Mouse (Mus musculus): ENCODE data around the gene Nrsn2. TPM values are rescaled to one million over a fixed set of nuclear protein-coding genes. Genes with fewer than 3 reads are reported as not detected.

Nrsn2 gene
- polyA plus RNA-seq (2016; fragmentation: Nextera tagmentation; extraction: Ambion mirVana): 1.3 and 3.7 TPM in 2 replicates

- peaks cover 26% of the 10 kb centered on the region for H3K4me1 ChIP-seq
- no peaks in the 10 kb centered on the region for H3K36me3 ChIP-seq
- H3K4me3 ChIP-seq: peak within 1 kb of the TSS; percentile 44
- peak within 1 kb of the TSS; percentile 74 for H3K27ac ChIP-seq (replicated peaks)
- peaks cover 46% of the 10 kb centered on the region for H3K27me3 ChIP-seq (ENCODE audit: low read depth, poor library complexity, severe bottlenecking)
- peak; percentile 44 for DNase-seq (ENCODE audit: low spot score)
- 3% methylated on average over 16 of the region's 16 CpGs for WGBS
- no peaks in the 10 kb centered on the region for H3K9me3 ChIP-seq (replicated peaks)
Observed at GRCm38 (mm10) chr2:152376345-152376741, at the start of gene Nrsn2. Nrsn2 (minus strand) TSS chr2:152376638.

GRCm38 (mm10) chr2:152415786-152416185, 39.3 kb upstream of the Nrsn2 start:
- peaks cover 34% of the 10 kb centered on the region for H3K4me1 ChIP-seq
- no peak for DNase-seq (ENCODE audit: low spot score)
- no peaks in the 10 kb centered on the region for H3K27me3 ChIP-seq (ENCODE audit: low read depth, poor library complexity, severe bottlenecking)
- WGBS: 97% methylated on average over 3 of the region's 3 CpGs
- H3K36me3 ChIP-seq: peaks cover 8% of the 10 kb centered on the region; the same call in 1 of the 2 replicates
- H3K27ac ChIP-seq (replicated peaks): peak overlapping the region; percentile 98; the same call in 1 of the 2 replicates
- H3K9me3 ChIP-seq (replicated peaks): peaks cover 7% of the 10 kb centered on the region; the same call in 1 of the 2 replicates
- H3K4me3 ChIP-seq: peak overlapping the region; percentile 84

GRCm38 (mm10) chr2:152415287-152415686, 38.8 kb upstream of the Nrsn2 start, which contains the start of gene 6820408C15Rik:
6820408C15Rik (plus strand) TSS chr2:152415587.
- peaks cover 7% of the 10 kb centered on the region; the same call in 1 of the 2 replicates for H3K9me3 ChIP-seq (replicated peaks)
- no peaks in the 10 kb centered on the region for H3K27me3 ChIP-seq (ENCODE audit: low read depth, poor library complexity, severe bottlenecking)
- peaks cover 39% of the 10 kb centered on the region for H3K4me1 ChIP-seq
- H3K4me3 ChIP-seq: peak within 1 kb of the TSS; percentile 84
- H3K36me3 ChIP-seq: peaks cover 8% of the 10 kb centered on the region; the same call in 1 of the 2 replicates
- H3K27ac ChIP-seq (replicated peaks): peak within 1 kb of the TSS; percentile 98
- DNase-seq (ENCODE audit: low spot score): no peak
- WGBS: 33% methylated on average over 4 of the region's 4 CpGs

GRCm38 (mm10) chr2:152414591-152415165, 38.2 kb upstream of the Nrsn2 start, which contains the start of gene Zcchc3:
Zcchc3 (minus strand) TSS chr2:152415027.
- H3K36me3 ChIP-seq: peaks cover 8% of the 10 kb centered on the region; the same call in 1 of the 2 replicates
- peak within 1 kb of the TSS; percentile 84 for H3K4me3 ChIP-seq
- DNase-seq (ENCODE audit: low spot score): peak; percentile 93
- H3K9me3 ChIP-seq (replicated peaks): peaks cover 7% of the 10 kb centered on the region; the same call in 1 of the 2 replicates
- no peaks in the 10 kb centered on the region for H3K27me3 ChIP-seq (ENCODE audit: low read depth, poor library complexity, severe bottlenecking)
- H3K27ac ChIP-seq (replicated peaks): peak within 1 kb of the TSS; percentile 98
- under 1% methylated on average over 65 of the region's 65 CpGs for WGBS
- H3K4me1 ChIP-seq: peaks cover 45% of the 10 kb centered on the region

- peak; percentile 70 for DNase-seq (ENCODE audit: low spot score)
- Histone ChIP-seq H3K9me3 (replicated peaks) (peaks cover 7% of the 10 kb centered on the region; the same call in 1 of the 2 replicates), H3K4me1 (peaks cover 51% of the 10 kb centered on the region), H3K4me3 (peak overlapping the region; percentile 84), H3K36me3 (peaks cover 8% of the 10 kb centered on the region; the same call in 1 of the 2 replicates), H3K27ac (replicated peaks) (peak overlapping the region; percentile 98), H3K27me3 (ENCODE audit: low read depth, poor library complexity, severe bottlenecking) (no peaks in the 10 kb centered on the region)
- under 1% methylated on average over 84 of the region's 86 CpGs for WGBS
Observed at GRCm38 (mm10) chr2:152413765-152414584, 37.5 kb upstream of the Nrsn2 start.

GRCm38 (mm10) chr2:152413158-152413764, 36.8 kb upstream of the Nrsn2 start:
- Histone ChIP-seq H3K4me3 (peak overlapping the region; percentile 84), H3K4me1 (peaks cover 51% of the 10 kb centered on the region), H3K27me3 (ENCODE audit: low read depth, poor library complexity, severe bottlenecking) (no peaks in the 10 kb centered on the region), H3K36me3 (peaks cover 8% of the 10 kb centered on the region; the same call in 1 of the 2 replicates), H3K27ac (replicated peaks) (peak overlapping the region; percentile 98), H3K9me3 (replicated peaks) (peaks cover 7% of the 10 kb centered on the region; the same call in 1 of the 2 replicates)
- under 1% methylated on average over 21 of the region's 21 CpGs for WGBS
- DNase-seq (ENCODE audit: low spot score): no peak

GRCm38 (mm10) chr2:152412526-152413157, 36.2 kb upstream of the Nrsn2 start:
- no peak for DNase-seq (ENCODE audit: low spot score)
- peaks cover 8% of the 10 kb centered on the region; the same call in 1 of the 2 replicates for H3K36me3 ChIP-seq
- peaks cover 7% of the 10 kb centered on the region; the same call in 1 of the 2 replicates for H3K9me3 ChIP-seq (replicated peaks)
- 4% methylated on average over 15 of the region's 15 CpGs for WGBS
- no peaks in the 10 kb centered on the region for H3K27me3 ChIP-seq (ENCODE audit: low read depth, poor library complexity, severe bottlenecking)
- peaks cover 51% of the 10 kb centered on the region for H3K4me1 ChIP-seq
- peak overlapping the region; percentile 84 for H3K4me3 ChIP-seq
- peak overlapping the region; percentile 98 for H3K27ac ChIP-seq (replicated peaks)

GRCm38 (mm10) chr2:152411471-152411870, 35.0 kb upstream of the Nrsn2 start:
- no peaks in the 10 kb centered on the region for H3K27me3 ChIP-seq (ENCODE audit: low read depth, poor library complexity, severe bottlenecking)
- H3K4me1 ChIP-seq: peaks cover 58% of the 10 kb centered on the region
- H3K27ac ChIP-seq (replicated peaks): peak overlapping the region; percentile 98
- peaks cover 7% of the 10 kb centered on the region; the same call in 1 of the 2 replicates for H3K9me3 ChIP-seq (replicated peaks)
- H3K4me3 ChIP-seq: peak overlapping the region; percentile 84
- DNase-seq (ENCODE audit: low spot score): no peak
- peaks cover 8% of the 10 kb centered on the region; the same call in 1 of the 2 replicates for H3K36me3 ChIP-seq
- WGBS: 3% methylated on average over 7 of the region's 7 CpGs

- H3K36me3 ChIP-seq: peaks cover 4% of the 10 kb centered on the region; the same call in 1 of the 2 replicates
- DNase-seq (ENCODE audit: low spot score): peak; percentile 94
- H3K4me1 ChIP-seq: peaks cover 63% of the 10 kb centered on the region
- under 1% methylated on average over 15 of the region's 15 CpGs for WGBS
- H3K27ac ChIP-seq (replicated peaks): peak overlapping the region; percentile 98
- H3K4me3 ChIP-seq: peak overlapping the region; percentile 84
- H3K27me3 ChIP-seq (ENCODE audit: low read depth, poor library complexity, severe bottlenecking): no peaks in the 10 kb centered on the region
- peaks cover 2% of the 10 kb centered on the region; the same call in 1 of the 2 replicates for H3K9me3 ChIP-seq (replicated peaks)
Observed at GRCm38 (mm10) chr2:152410971-152411371, 34.5 kb upstream of the Nrsn2 start.

GRCm38 (mm10) chr2:152409781-152410180, 33.3 kb upstream of the Nrsn2 start:
- DNase-seq (ENCODE audit: low spot score): no peak
- no peaks in the 10 kb centered on the region for H3K9me3 ChIP-seq (replicated peaks)
- no peaks in the 10 kb centered on the region for H3K27me3 ChIP-seq (ENCODE audit: low read depth, poor library complexity, severe bottlenecking)
- H3K4me1 ChIP-seq: peaks cover 65% of the 10 kb centered on the region
- 0 out of 2 replicates have a peak overlapping the region, but pooled peaks have one; percentile 18 for H3K4me3 ChIP-seq
- H3K36me3 ChIP-seq: peaks cover 4% of the 10 kb centered on the region; the same call in 1 of the 2 replicates
- 77% methylated on average over 6 of the region's 6 CpGs for WGBS
- H3K27ac ChIP-seq (replicated peaks): peak overlapping the region; percentile 98

- Histone ChIP-seq H3K4me1 (peaks cover 42% of the 10 kb centered on the region), H3K36me3 (no peaks in the 10 kb centered on the region), H3K4me3 (peak overlapping the region; percentile 52), H3K27me3 (ENCODE audit: low read depth, poor library complexity, severe bottlenecking) (no peaks in the 10 kb centered on the region), H3K9me3 (replicated peaks) (no peaks in the 10 kb centered on the region), H3K27ac (replicated peaks) (peak overlapping the region; percentile 83)
- peak; percentile 96 for DNase-seq (ENCODE audit: low spot score)
- under 1% methylated on average over 19 of the region's 19 CpGs for WGBS
Observed at GRCm38 (mm10) chr2:152406126-152406525, 29.7 kb upstream of the Nrsn2 start.

All from midbrain, embryonic 10.5 days (tissue).